Mouse (Mus musculus) A20 (cell line): ENCODE measurements around the gene Cideb.

Experiments used
- DNase-seq: peaks from one replicate; pipeline ENCODE4 v3.0.0-alpha.2; 2011; ENCODE audit warnings: low read depth, low spot score

Gene Cideb

DNA sequence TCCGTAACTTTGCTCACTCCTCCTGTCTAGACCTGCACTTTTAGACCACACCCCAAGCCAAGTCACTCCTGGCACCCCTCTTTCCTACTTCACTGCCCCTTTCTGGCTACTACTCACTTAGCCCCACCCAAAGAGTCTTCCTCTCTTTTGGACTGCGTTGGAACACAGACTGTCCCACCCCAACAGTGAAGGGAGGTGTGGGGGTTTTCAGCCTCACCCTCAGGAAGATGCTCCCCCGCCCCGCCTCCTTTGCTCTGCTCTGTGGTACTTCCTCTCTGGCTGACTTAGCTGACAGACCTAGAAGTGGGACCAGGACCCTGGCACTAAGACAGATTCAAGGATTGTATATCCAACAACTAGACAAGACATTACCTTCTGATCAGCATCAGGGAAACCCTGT, 7.4 kb upstream of the Cideb start, which contains the start of gene Ltb4r1:
Ltb4r1 (plus strand) TSS at position 267 of the 400 bp plus-strand sequence.
- no peak for DNase-seq

- no peak for DNase-seq
Measured at GRCm38 (mm10) chr14:55763166-55763565, 4.9 kb upstream of the Cideb start.

GRCm38 (mm10) chr14:55762001-55762821, 4.0 kb upstream of the Cideb start:
- no peak for DNase-seq

DNA sequence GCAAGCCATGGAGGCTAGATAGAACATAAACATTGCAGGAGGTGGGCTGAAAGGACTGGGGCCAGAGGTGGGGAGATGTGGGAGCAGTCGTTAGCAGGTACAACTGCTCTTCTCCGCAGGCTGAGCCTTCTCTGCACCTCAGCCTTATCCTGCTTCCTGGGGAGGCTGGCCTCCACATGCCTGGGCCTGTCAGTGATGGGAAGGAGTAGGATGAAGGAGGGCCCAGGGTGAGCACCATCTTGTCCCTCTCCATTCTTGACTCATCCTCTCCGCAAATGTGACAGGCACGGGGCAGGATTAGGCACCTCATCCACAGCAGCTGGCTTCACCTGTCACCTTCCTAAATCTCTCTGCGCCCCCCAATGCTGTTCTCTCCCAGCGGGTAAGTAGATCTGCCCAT, 2.9 kb upstream of the Cideb start, which contains the start of gene Ltb4r2:
Ltb4r2 (plus strand) TSS at position 266 of the 400 bp plus-strand sequence.
- DNase-seq = no peak

GRCm38 (mm10) chr14:55760156-55760555, 1.9 kb upstream of the Cideb start:
- DNase-seq = peak; percentile 82

DNA sequence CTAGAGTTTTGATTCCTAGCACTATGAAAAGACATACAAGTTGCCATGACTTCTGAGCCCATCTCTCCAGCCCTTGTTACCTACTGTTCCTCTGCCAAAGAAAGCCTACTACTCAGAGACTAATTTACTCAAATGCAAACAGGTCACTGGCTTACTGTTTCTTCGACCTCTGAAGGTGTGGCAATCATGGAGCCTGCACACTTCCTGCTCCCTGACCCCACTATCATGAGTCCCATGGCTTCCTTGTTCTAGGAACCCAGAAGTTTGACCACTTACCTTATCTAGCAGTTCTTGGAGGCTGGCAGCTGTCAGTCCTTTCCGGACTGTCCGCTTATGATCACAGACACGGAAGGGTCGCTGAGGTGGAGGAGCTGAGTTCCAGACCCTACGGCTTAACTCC, 692 bp downstream of the Cideb start:
- no peak for DNase-seq

- peak; percentile 42 for DNase-seq
Measured at GRCm38 (mm10) chr14:55747051-55747847, 11.0 kb downstream of the Cideb start.

DNA sequence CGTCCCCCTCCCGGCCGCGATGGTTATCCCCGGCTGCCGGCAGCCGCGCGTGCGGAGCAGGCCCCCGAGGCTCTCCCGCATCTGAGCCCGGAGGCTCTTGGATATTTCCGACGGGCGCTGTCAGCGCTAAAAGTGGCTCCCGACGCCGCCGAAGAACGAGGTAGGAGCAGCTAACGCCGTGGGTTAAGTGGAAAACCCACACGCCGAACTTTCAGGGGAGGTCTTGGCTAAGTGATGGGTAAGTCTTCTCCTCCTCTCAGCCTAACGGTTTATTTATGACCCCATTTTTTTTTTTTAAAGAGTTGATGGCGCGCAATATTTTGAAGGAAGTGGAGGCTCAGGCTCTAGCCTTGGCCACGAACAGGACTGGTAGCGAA, 12.4 kb downstream of the Cideb start:
- no peak for DNase-seq

- peak; percentile 92 for DNase-seq
Measured at GRCm38 (mm10) chr14:55745180-55745860, 12.9 kb downstream of the Cideb start, which contains the start of the genes Dhrs1 and Nop9. Gene Dhrs1 (minus strand): TSS chr14:55745690. Gene Nop9 (plus strand): TSS chr14:55745693.

DNA sequence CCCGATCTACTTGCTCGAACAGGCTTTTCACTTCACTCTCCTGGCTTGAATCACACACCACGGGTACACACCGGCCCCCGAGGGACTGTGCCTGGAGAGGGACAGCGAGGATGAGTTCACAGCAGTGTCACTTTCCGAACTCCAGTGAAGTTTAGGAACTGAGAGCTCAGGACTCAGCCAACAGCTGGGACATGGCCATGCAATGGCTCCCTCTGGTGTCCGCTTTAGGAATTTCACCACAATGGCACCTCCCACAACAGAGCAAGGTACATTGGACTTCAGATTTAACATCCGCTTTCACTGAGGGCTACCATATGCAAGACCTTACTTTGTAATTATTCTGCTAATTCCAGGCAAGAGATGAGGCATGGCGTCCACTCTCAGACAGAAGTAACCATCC, 14.5 kb downstream of the Cideb start:
- peak; percentile 93 for DNase-seq

GRCm38 (mm10) chr14:55737086-55737687, 21.1 kb downstream of the Cideb start:
- no peak for DNase-seq

GRCm38 (mm10) chr14:55735758-55736157, 22.5 kb downstream of the Cideb start:
- no peak for DNase-seq

DNA sequence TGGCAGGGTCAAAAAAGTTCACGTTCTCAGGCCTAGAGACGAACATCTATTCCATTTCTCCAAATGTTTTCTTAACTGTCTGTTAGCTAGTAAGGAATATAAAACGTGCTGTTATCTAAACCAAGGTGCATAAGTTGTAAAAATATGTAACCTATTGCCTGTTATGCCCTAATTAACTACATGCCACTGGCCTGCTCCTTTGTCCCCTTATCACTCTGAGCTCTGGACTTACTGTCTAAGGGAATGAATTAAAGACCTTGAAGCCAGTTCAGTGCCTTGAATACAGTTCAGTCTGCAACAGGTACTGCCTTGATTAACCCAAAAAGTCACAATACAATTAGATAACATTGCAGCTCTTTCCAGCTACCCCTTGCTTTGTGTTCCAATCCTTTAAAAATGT, 22.9 kb downstream of the Cideb start:
- DNase-seq = no peak

DNA sequence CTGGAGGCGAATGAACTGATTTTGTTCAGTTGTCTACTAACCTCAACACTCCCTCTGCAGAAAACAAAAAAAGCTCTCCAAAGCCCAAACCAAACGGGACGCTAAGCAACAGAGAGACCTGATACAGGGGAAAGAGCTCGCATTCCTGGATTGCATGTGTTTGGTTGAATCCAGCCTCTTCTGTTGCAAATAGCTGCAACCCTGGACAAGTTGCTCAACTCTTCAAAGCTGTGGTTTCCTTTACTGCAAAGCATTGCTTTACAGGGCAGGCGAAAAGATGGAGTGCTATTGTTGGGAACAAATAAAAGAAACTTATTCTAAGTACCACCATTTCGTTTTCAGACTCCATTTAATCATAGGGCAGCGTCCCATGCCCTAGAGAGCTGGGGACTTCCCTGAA, 23.4 kb downstream of the Cideb start:
- no peak for DNase-seq

DNA sequence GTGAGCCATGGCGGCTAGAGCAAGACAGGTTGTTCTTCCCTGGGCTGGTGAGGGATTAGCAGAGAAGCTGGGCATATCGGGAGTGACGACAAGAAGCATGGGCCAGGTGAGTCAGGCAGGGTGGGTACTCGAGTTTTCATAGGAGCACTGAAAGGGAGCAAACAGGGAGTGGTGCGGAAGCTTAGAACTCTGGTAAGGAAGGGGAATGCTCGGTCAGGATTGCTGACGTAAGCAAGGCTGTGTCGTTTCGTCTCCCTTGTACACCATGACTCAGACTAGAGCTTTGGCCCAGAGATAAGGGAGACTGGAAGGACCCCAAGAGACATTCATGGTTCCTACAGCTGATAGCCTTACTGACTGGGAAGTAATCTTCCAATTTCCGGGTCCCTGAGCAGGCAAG, 24.4 kb downstream of the Cideb start:
- no peak for DNase-seq

- no peak for DNase-seq
Measured at GRCm38 (mm10) chr14:55730531-55731032, 27.7 kb downstream of the Cideb start.

GRCm38 (mm10) chr14:55730116-55730515, 28.1 kb downstream of the Cideb start:
- no peak for DNase-seq

- DNase-seq = peak; percentile 68
Measured at GRCm38 (mm10) chr14:55727889-55728685, 30.2 kb downstream of the Cideb start.

- DNase-seq = peak; percentile 22
Measured at GRCm38 (mm10) chr14:55726261-55726660, 32.0 kb downstream of the Cideb start.

DNA sequence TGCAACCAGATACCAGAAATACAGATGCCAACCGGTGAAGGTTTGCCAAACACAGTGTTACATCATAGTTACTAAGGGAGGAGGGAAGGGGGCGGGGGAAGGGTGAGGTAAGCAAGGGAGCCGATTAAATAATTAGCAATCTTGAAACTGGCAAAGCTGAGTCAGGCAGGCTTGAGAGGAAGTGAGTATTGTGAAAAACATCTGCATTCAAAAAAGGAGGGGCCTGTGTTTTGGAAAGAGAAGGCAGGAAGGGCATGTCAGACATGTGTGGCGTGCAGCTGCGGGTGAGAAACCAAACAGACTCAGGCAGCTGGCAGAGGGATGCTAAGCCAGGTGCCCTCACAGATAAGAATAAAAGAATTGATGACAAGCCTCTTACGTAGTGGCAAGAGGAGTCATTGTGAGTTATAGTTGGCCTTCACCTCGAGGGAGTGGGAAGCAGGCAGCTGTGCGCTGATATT, 33.8 kb downstream of the Cideb start:
- peak; percentile 94 for DNase-seq
